Mouse (Mus musculus) midbrain, embryonic 13.5 days (tissue): ENCODE measurements at regions not wholly inside any gene's neighbourhood (a gene's known extent, or its start where the extent isn't known, plus 50 kb on each side); places are given as distances from the start of the nearest gene placed in this dataset.
A peak's percentile ranks its signal among the peaks of the same experiment; 100 is the strongest.

Experiments
- ATAC-seq: fragments of 200-750 bp; cut with Nextera tagmentation; 2 replicates; pipeline ENCODE4 v1.8.0; 2017; ENCODE audit warnings: mild to moderate bottlenecking, moderate TSS enrichment, moderate library complexity
- H3K27ac ChIP-seq: fragments of 300-500 bp; sonication (generic); 2 replicates; pipeline ENCODE4 v1.5.1; 2015; ENCODE audit warnings: inconsistent platforms, mild to moderate bottlenecking, moderate library complexity
- H3K27me3 ChIP-seq: fragments of 300-500 bp; sonication (generic); 2 replicates; pipeline ENCODE4 v1.6.1; 2015; ENCODE audit warnings: mild to moderate bottlenecking, inconsistent platforms
- H3K36me3 ChIP-seq: fragments of 300-500 bp; sonication (generic); 2 replicates; pipeline ENCODE4 v1.6.1; 2015; ENCODE audit warnings: mild to moderate bottlenecking, inconsistent platforms
- H3K4me1 ChIP-seq: fragments of 300-500 bp; sonication (generic); replicated peaks from 2 replicates; pipeline ENCODE4 v1.6.1; 2015; ENCODE audit warnings: inconsistent platforms
- H3K4me2 ChIP-seq: fragments of 300-500 bp; sonication (generic); replicated peaks from 2 replicates; pipeline ENCODE4 v1.6.1; 2015; ENCODE audit warnings: moderate library complexity, mild to moderate bottlenecking, inconsistent platforms
- H3K4me3 ChIP-seq: fragments of 300-500 bp; sonication (generic); replicated peaks from 2 replicates; pipeline ENCODE4 v1.5.1; 2015; ENCODE audit warnings: mild to moderate bottlenecking, inconsistent platforms
- H3K9ac ChIP-seq: fragments of 300-500 bp; sonication (generic); replicated peaks from 2 replicates; pipeline ENCODE4 v1.6.1; 2015; ENCODE audit warnings: mild to moderate bottlenecking, inconsistent platforms
- H3K9me3 ChIP-seq: fragments of 300-500 bp; sonication (generic); 2 replicates; pipeline ENCODE4 v1.6.1; 2016; ENCODE audit warnings: mild to moderate bottlenecking, inconsistent platforms
- WGBS: fragments of 180-500 bp; shearing (Covaris S2); methylation state at CpG from one replicate; pipeline ENCODE4 v1.1.7; 2015; 5-methylcytosine and 5-hydroxymethylcytosine counted together

GRCm38 (mm10) chr4:72383729-72384128 is 183.0 kb upstream of the Tle1 start:
- Histone ChIP-seq H3K36me3 (no peaks in the 10 kb centered on the region), H3K27me3 (peaks cover 28% of the 10 kb centered on the region), H3K27ac (peak overlapping the region; percentile 27; the same call in 1 of the 2 replicates), H3K4me3 (no peak overlapping the region), H3K4me2 (no peak overlapping the region), H3K9ac (no peak overlapping the region), H3K4me1 (peaks cover 61% of the 10 kb centered on the region), H3K9me3 (no peaks in the 10 kb centered on the region)
- no peak for ATAC-seq
- 25% methylated on average over 2 of the region's 2 CpGs for WGBS

- no peaks in the 10 kb centered on the region for H3K9me3 ChIP-seq
- peak overlapping the region; percentile 28; the same call in 1 of the 2 replicates for H3K27ac ChIP-seq
- no peak overlapping the region for H3K9ac ChIP-seq
- peak; percentile 70 for ATAC-seq
- peaks cover 18% of the 10 kb centered on the region for H3K27me3 ChIP-seq
- WGBS, result 19% methylated on average over 11 of the region's 11 CpGs
- peak overlapping the region; percentile 27 for H3K4me3 ChIP-seq
- H3K4me1 ChIP-seq, result peaks cover 61% of the 10 kb centered on the region
- H3K4me2 ChIP-seq, result peak overlapping the region; percentile 49
- H3K36me3 ChIP-seq, result no peaks in the 10 kb centered on the region
These were observed 181.9 kb upstream of the Tle1 start for GRCm38 (mm10) chr4:72382517-72383147.

- H3K4me2 ChIP-seq, result 0 out of 2 replicates have a peak overlapping the region, but pooled peaks have one; percentile 49
- no peak for ATAC-seq
- H3K27ac ChIP-seq, result peak overlapping the region; percentile 10; the same call in 1 of the 2 replicates
These were observed 181.0 kb upstream of the Tle1 start for GRCm38 (mm10) chr4:72381742-72382141.

GRCm38 (mm10) chr4:72381116-72381515 is 180.4 kb upstream of the Tle1 start:
- H3K9ac ChIP-seq, result no peak overlapping the region
- no peak for ATAC-seq
- no peaks in the 10 kb centered on the region for H3K36me3 ChIP-seq
- no peaks in the 10 kb centered on the region for H3K9me3 ChIP-seq
- no peak overlapping the region for H3K4me3 ChIP-seq
- WGBS, result 13% methylated on average over 3 of the region's 3 CpGs
- peaks cover 60% of the 10 kb centered on the region for H3K4me1 ChIP-seq
- no peak overlapping the region for H3K4me2 ChIP-seq
- no peak overlapping the region for H3K27ac ChIP-seq
- peaks cover 19% of the 10 kb centered on the region for H3K27me3 ChIP-seq

More at GRCm38 (mm10) chr4:72381742-72382141, 181.0 kb upstream of the Tle1 start:
- no peak overlapping the region for H3K4me3 ChIP-seq
- peaks cover 61% of the 10 kb centered on the region for H3K4me1 ChIP-seq
- 26% methylated on average over 6 of the region's 6 CpGs for WGBS
- peaks cover 16% of the 10 kb centered on the region for H3K27me3 ChIP-seq
- no peaks in the 10 kb centered on the region for H3K36me3 ChIP-seq
- no peak overlapping the region for H3K9ac ChIP-seq
- no peaks in the 10 kb centered on the region for H3K9me3 ChIP-seq

- H3K4me1 ChIP-seq, result peaks cover 44% of the 10 kb centered on the region
- no peak overlapping the region for H3K4me3 ChIP-seq
- no peak overlapping the region for H3K4me2 ChIP-seq
- H3K9me3 ChIP-seq, result no peaks in the 10 kb centered on the region
- no peak for ATAC-seq
- peaks cover 27% of the 10 kb centered on the region for H3K27me3 ChIP-seq
- H3K36me3 ChIP-seq, result no peaks in the 10 kb centered on the region
- no peak overlapping the region for H3K9ac ChIP-seq
- WGBS, result 94% methylated on average over 1 of the region's 1 CpGs
- no peak overlapping the region for H3K27ac ChIP-seq
These were observed 178.8 kb upstream of the Tle1 start for GRCm38 (mm10) chr4:72379515-72379914.

- no peak for ATAC-seq
- no peak overlapping the region for H3K4me3 ChIP-seq
- H3K27me3 ChIP-seq, result peaks cover 27% of the 10 kb centered on the region
- H3K27ac ChIP-seq, result no peak overlapping the region
- no peak overlapping the region for H3K9ac ChIP-seq
- no peak overlapping the region for H3K4me2 ChIP-seq
- H3K36me3 ChIP-seq, result no peaks in the 10 kb centered on the region
- H3K9me3 ChIP-seq, result no peaks in the 10 kb centered on the region
- peaks cover 39% of the 10 kb centered on the region for H3K4me1 ChIP-seq
These were observed 178.3 kb upstream of the Tle1 start for GRCm38 (mm10) chr4:72379011-72379410.

- peaks cover 27% of the 10 kb centered on the region for H3K27me3 ChIP-seq
- no peak overlapping the region for H3K9ac ChIP-seq
- no peak for ATAC-seq
- H3K36me3 ChIP-seq, result no peaks in the 10 kb centered on the region
- H3K4me3 ChIP-seq, result no peak overlapping the region
- H3K4me2 ChIP-seq, result no peak overlapping the region
- H3K4me1 ChIP-seq, result peaks cover 24% of the 10 kb centered on the region
- H3K9me3 ChIP-seq, result no peaks in the 10 kb centered on the region
- H3K27ac ChIP-seq, result no peak overlapping the region
- WGBS, result 14% methylated on average over 1 of the region's 1 CpGs
These were observed 176.8 kb upstream of the Tle1 start for GRCm38 (mm10) chr4:72377520-72377919.

- peak; percentile 30; the same call in 1 of the 2 replicates for ATAC-seq
- H3K27me3 ChIP-seq, result no peaks in the 10 kb centered on the region
- 0 out of 2 replicates have a peak, but pooled peaks cover 2% of the 10 kb centered on the region for H3K4me1 ChIP-seq
- H3K27ac ChIP-seq, result no peak overlapping the region
- WGBS, result 48% methylated on average over 1 of the region's 1 CpGs
- no peak overlapping the region for H3K4me3 ChIP-seq
- H3K4me2 ChIP-seq, result no peak overlapping the region
- no peaks in the 10 kb centered on the region for H3K9me3 ChIP-seq
- no peak overlapping the region for H3K9ac ChIP-seq
- no peaks in the 10 kb centered on the region for H3K36me3 ChIP-seq
These were observed 151.3 kb upstream of the Tle1 start for GRCm38 (mm10) chr4:72351985-72352384.

GRCm38 (mm10) chr4:72331882-72332281 is 131.2 kb upstream of the Tle1 start:
- whole genome bisulfite sequencing, result 70% methylated on average over 3 of the region's 3 CpGs
- H3K27me3 ChIP-seq, result no peaks in the 10 kb centered on the region
- no peak overlapping the region for H3K4me3 ChIP-seq
- no peaks in the 10 kb centered on the region for H3K36me3 ChIP-seq
- H3K9ac ChIP-seq, result no peak overlapping the region
- no peak overlapping the region for H3K27ac ChIP-seq
- ATAC-seq, result no peak
- H3K4me2 ChIP-seq, result no peak overlapping the region
- no peaks in the 10 kb centered on the region for H3K9me3 ChIP-seq
- no peaks in the 10 kb centered on the region for H3K4me1 ChIP-seq

GRCm38 (mm10) chr4:72329026-72329390 is 128.3 kb upstream of the Tle1 start:
- no peaks in the 10 kb centered on the region for H3K9me3 ChIP-seq
- no peaks in the 10 kb centered on the region for H3K4me1 ChIP-seq
- no peaks in the 10 kb centered on the region for H3K27me3 ChIP-seq
- no peak overlapping the region for H3K4me2 ChIP-seq
- H3K36me3 ChIP-seq, result no peaks in the 10 kb centered on the region
- ATAC-seq, result no peak
- no peak overlapping the region for H3K9ac ChIP-seq
- H3K27ac ChIP-seq, result no peak overlapping the region
- H3K4me3 ChIP-seq, result no peak overlapping the region

GRCm38 (mm10) chr4:72328282-72329025 is 127.7 kb upstream of the Tle1 start:
- Histone ChIP-seq H3K4me1 (no peaks in the 10 kb centered on the region), H3K4me2 (no peak overlapping the region), H3K27ac (no peak overlapping the region), H3K36me3 (no peaks in the 10 kb centered on the region), H3K9me3 (no peaks in the 10 kb centered on the region), H3K27me3 (no peaks in the 10 kb centered on the region), H3K9ac (no peak overlapping the region), H3K4me3 (no peak overlapping the region)
- ATAC-seq, result peak; percentile 72
- 84% methylated on average over 2 of the region's 2 CpGs for WGBS

- Histone ChIP-seq H3K27ac (no peak overlapping the region), H3K4me3 (no peak overlapping the region), H3K9ac (no peak overlapping the region), H3K36me3 (no peaks in the 10 kb centered on the region), H3K4me1 (no peaks in the 10 kb centered on the region), H3K9me3 (no peaks in the 10 kb centered on the region), H3K27me3 (no peaks in the 10 kb centered on the region), H3K4me2 (no peak overlapping the region)
- ATAC-seq, result no peak
These were observed 124.2 kb upstream of the Tle1 start for GRCm38 (mm10) chr4:72324913-72325312.
